Mouse (Mus musculus) heart, adult 2 months (tissue): Measurements from ENCODE around the gene Kcnq5.

ENCODE experiments used
- CTCF ChIP-seq: fragments of 200-600 bp; IDR thresholded peaks from 2 replicates; pipeline ENCODE4 v1.8.1; 2022; ENCODE audit warnings: antibody characterized with exemption, mild to moderate bottlenecking, moderate library complexity
- EP300 ChIP-seq: fragments of 200-500 bp; IDR thresholded peaks from 2 replicates; pipeline ENCODE4 v1.6.1; 2011; ENCODE audit warnings: low read depth, low read length, control low read depth; ENCODE audit not compliant: insufficient read depth

DNA sequence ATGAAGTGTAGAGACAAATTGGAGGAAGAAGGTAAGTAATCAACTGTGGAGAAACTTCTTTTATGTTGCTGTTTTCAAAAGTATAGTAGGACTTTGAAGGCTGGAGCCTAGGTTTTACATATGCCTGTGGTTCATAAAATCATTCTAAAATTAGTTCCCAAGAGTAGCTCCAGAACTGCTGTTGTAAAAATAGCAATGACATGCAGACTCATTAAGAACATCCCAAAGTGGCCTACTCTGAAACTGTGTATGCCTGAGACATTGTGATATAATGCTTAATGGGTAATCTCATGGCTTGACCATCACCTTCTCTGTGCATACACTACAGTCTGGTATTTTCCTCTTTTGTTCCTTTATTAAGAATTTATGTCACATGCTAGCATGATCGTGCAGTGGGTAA lies 212.4 kb downstream of the Kcnq5 start:
- TF ChIP-seq CTCF (no peak), EP300 (no peak)
